Mouse (Mus musculus): ENCODE data around the gene Lekr1.

The Lekr1 gene

GRCm38 (mm10) chr3:65832398-65832797 lies 166.4 kb downstream of the Lekr1 start:
- DNase-seq (ENCODE audit: low spot score): no peak

GRCm38 (mm10) chr3:65836435-65836834 lies 170.4 kb downstream of the Lekr1 start:
- no peak for DNase-seq (ENCODE audit: low spot score)

- DNase-seq (ENCODE audit: low spot score): no peak
Observed at GRCm38 (mm10) chr3:65839664-65840063, 173.6 kb downstream of the Lekr1 start.

GRCm38 (mm10) chr3:65841175-65841574 lies 175.1 kb downstream of the Lekr1 start:
- no peak for DNase-seq (ENCODE audit: low spot score)

- no peak for DNase-seq (ENCODE audit: low spot score)
Observed at GRCm38 (mm10) chr3:65842515-65843184, 176.6 kb downstream of the Lekr1 start.

GRCm38 (mm10) chr3:65843185-65843552 lies 177.1 kb downstream of the Lekr1 start:
- no peak for DNase-seq (ENCODE audit: low spot score)

GRCm38 (mm10) chr3:65844302-65844701 lies 178.3 kb downstream of the Lekr1 start:
- DNase-seq (ENCODE audit: low spot score): no peak

GRCm38 (mm10) chr3:65844851-65845552 lies 179.0 kb downstream of the Lekr1 start:
- DNase-seq (ENCODE audit: low spot score): peak; percentile 29

- no peak for DNase-seq (ENCODE audit: low spot score)
Observed at GRCm38 (mm10) chr3:65847158-65847787, 181.2 kb downstream of the Lekr1 start.

- DNase-seq (ENCODE audit: low spot score): no peak
Observed at GRCm38 (mm10) chr3:65853746-65854145, 187.7 kb downstream of the Lekr1 start.

GRCm38 (mm10) chr3:65855521-65855920 lies 189.5 kb downstream of the Lekr1 start:
- no peak for DNase-seq (ENCODE audit: low spot score)

GRCm38 (mm10) chr3:65858118-65858517 lies 192.1 kb downstream of the Lekr1 start:
- no peak for DNase-seq (ENCODE audit: low spot score)

GRCm38 (mm10) chr3:65858741-65859348 lies 192.8 kb downstream of the Lekr1 start:
- DNase-seq (ENCODE audit: low spot score): no peak

GRCm38 (mm10) chr3:65859750-65860149 lies 193.7 kb downstream of the Lekr1 start:
- no peak for DNase-seq (ENCODE audit: low spot score)

- DNase-seq (ENCODE audit: low spot score): no peak
Observed at GRCm38 (mm10) chr3:65860903-65861302, 194.9 kb downstream of the Lekr1 start.

- DNase-seq (ENCODE audit: low spot score): no peak
Observed at GRCm38 (mm10) chr3:65861471-65861881, 195.4 kb downstream of the Lekr1 start.

- DNase-seq (ENCODE audit: low spot score): peak; percentile 63
Observed at GRCm38 (mm10) chr3:65863297-65863696, 197.3 kb downstream of the Lekr1 start.

- no peak for DNase-seq (ENCODE audit: low spot score)
Observed at GRCm38 (mm10) chr3:65863762-65864377, 197.8 kb downstream of the Lekr1 start.

GRCm38 (mm10) chr3:65868931-65869330 lies 202.9 kb downstream of the Lekr1 start:
- no peak for DNase-seq (ENCODE audit: low spot score)

- no peak for DNase-seq (ENCODE audit: low spot score)
Observed at GRCm38 (mm10) chr3:65869724-65870123, 203.7 kb downstream of the Lekr1 start.

- DNase-seq (ENCODE audit: low spot score): peak; percentile 33
Observed at GRCm38 (mm10) chr3:65871188-65871603, 205.2 kb downstream of the Lekr1 start.

- no peak for DNase-seq (ENCODE audit: low spot score)
Observed at GRCm38 (mm10) chr3:65871609-65872272, 205.7 kb downstream of the Lekr1 start.
